Mouse (Mus musculus) heart, embryonic 14.5 days (tissue): ENCODE data around the gene Ccdc130. TPM values are rescaled to one million over a fixed set of nuclear protein-coding genes. Genes with fewer than 3 reads are reported as not detected.

Experiments
- ATAC-seq: fragments of 200-750 bp; cut with Nextera tagmentation; 2 replicates; pipeline ENCODE4 v1.8.0; 2017; ENCODE audit warnings: low read depth, moderate TSS enrichment; ENCODE audit not compliant: insufficient number of reproducible peaks, insufficient read depth, low FRiP score
- H3K27ac ChIP-seq, 2 experiments: fragments of 200-500 bp in 1 of 2; fragments of 300-500 bp in 1 of 2; sonication (generic) in 1 of 2; replicated peaks in 1 of 2; 2 replicates each; pipeline ENCODE4 v1.5.1; 2012 to 2014; ENCODE audit warnings: low read depth in 2 of 2, low read length in 2 of 2, control low read depth in 1 of 2, mild to moderate bottlenecking in 1 of 2, mixed read lengths in 1 of 2; ENCODE audit not compliant: control insufficient read depth in 1 of 2, insufficient read depth in 1 of 2
- H3K27me3 ChIP-seq: fragments of 300-500 bp; sonication (generic); 2 replicates; pipeline ENCODE4 v1.6.1; 2014; ENCODE audit warnings: mild to moderate bottlenecking, low read length, control low read depth; ENCODE audit not compliant: control insufficient read depth, insufficient read depth
- H3K36me3 ChIP-seq: fragments of 300-500 bp; sonication (generic); 2 replicates; pipeline ENCODE4 v1.6.1; 2014; ENCODE audit warnings: mild to moderate bottlenecking, control low read depth, low read length, mixed read lengths; ENCODE audit not compliant: control insufficient read depth, insufficient read depth
- H3K4me1 ChIP-seq, 2 experiments: fragments of 200-500 bp in 1 of 2; fragments of 300-500 bp in 1 of 2; sonication (generic) in 1 of 2; 2 replicates each; pipeline ENCODE4 v1.6.1; 2012 to 2014; ENCODE audit warnings: low read length in 2 of 2, control low read depth in 1 of 2, mixed read lengths in 1 of 2; ENCODE audit not compliant: control insufficient read depth in 2 of 2, insufficient read depth in 2 of 2
- H3K4me2 ChIP-seq: fragments of 300-500 bp; sonication (generic); 2 replicates; pipeline ENCODE4 v1.6.1; 2014; ENCODE audit warnings: mild to moderate bottlenecking, low read length
- H3K4me3 ChIP-seq, 2 experiments: fragments of 200-500 bp in 1 of 2; fragments of 300-500 bp in 1 of 2; sonication (generic) in 1 of 2; 2 replicates each; pipeline ENCODE4 v1.5.1; 2012 to 2014; ENCODE audit warnings: low read length in 2 of 2, mild to moderate bottlenecking in 2 of 2, control low read depth in 1 of 2, low read depth in 1 of 2, moderate library complexity in 1 of 2; ENCODE audit not compliant: control insufficient read depth in 1 of 2, insufficient read depth in 1 of 2
- H3K9ac ChIP-seq: fragments of 300-500 bp; sonication (generic); 2 replicates; pipeline ENCODE4 v1.6.1; 2014; ENCODE audit warnings: mild to moderate bottlenecking, low read length
- H3K9me3 ChIP-seq: fragments of 300-500 bp; sonication (generic); 2 replicates; pipeline ENCODE4 v1.6.1; 2016; ENCODE audit warnings: low read length, control low read depth; ENCODE audit not compliant: control insufficient read depth
- WGBS: fragments of 180-500 bp; shearing (Covaris S2); extraction: QIAGEN DNeasy Blood & Tissue Kit; methylation state at CpG from one replicate; pipeline ENCODE4 v1.1.7; 2014; 5-methylcytosine and 5-hydroxymethylcytosine counted together
- polyA plus RNA-seq: library from polyadenylated mRNA; unstranded; fragments of >200 nt; fragmentation: Nextera tagmentation; extraction: Ambion mirVana; gene quantifications from 2 replicates; pipeline ENCODE4 v1.2.1, GENCODE M21; 2014

Gene Ccdc130
- polyA plus RNA-seq: 17.5 and 20.8 TPM in 2 replicates

- Histone ChIP-seq H3K27me3 (no peaks in the 10 kb centered on the region), H3K4me2 (peak within 1 kb of the TSS; percentile 94), H3K27ac (peak within 1 kb of the TSS in 1 of 2 experiments; percentile 57; a peak in 1 of 4 replicates), H3K9me3 (no peaks in the 10 kb centered on the region), H3K36me3 (peaks cover 22% of the 10 kb centered on the region), H3K4me1 (peaks cover 0 to 11% of the 10 kb centered on the region in 2 experiments; a peak in 2 of 4 replicates), H3K4me3 (peak within 1 kb of the TSS; percentile 70 to 89), H3K9ac (peak within 1 kb of the TSS; percentile 93)
- ATAC-seq: peak; percentile 99
- under 1% methylated on average over 44 of the region's 44 CpGs for WGBS
These were observed at the start of gene Ccdc130 for GRCm38 (mm10) chr8:84269950-84270773. Gene Ccdc130, minus strand, starts transcription at chr8:84270380.

- 64% methylated on average over 3 of the region's 3 CpGs for WGBS
- no peaks in the 10 kb centered on the region for H3K9me3 ChIP-seq
- no peaks in the 10 kb centered on the region for H3K27me3 ChIP-seq
- H3K4me3 ChIP-seq: no peak overlapping the region
- H3K27ac ChIP-seq: no peak overlapping the region
- no peak for ATAC-seq
- no peak overlapping the region for H3K9ac ChIP-seq
- H3K36me3 ChIP-seq: no peaks in the 10 kb centered on the region
- H3K4me1 ChIP-seq: peaks cover 5 to 11% of the 10 kb centered on the region in 2 experiments
- no peak overlapping the region for H3K4me2 ChIP-seq
These were observed 38.2 kb upstream of the Ccdc130 start for GRCm38 (mm10) chr8:84308376-84308775.

- H3K4me2 ChIP-seq: no peak overlapping the region
These were observed 33.8 kb upstream of the Ccdc130 start for GRCm38 (mm10) chr8:84303951-84304350.

GRCm38 (mm10) chr8:84297029-84297785 is 27.0 kb upstream of the Ccdc130 start:
- no peak overlapping the region for H3K4me3 ChIP-seq
- H3K9ac ChIP-seq: no peak overlapping the region
- ATAC-seq: no peak
- 0 out of 2 replicates have a peak, but pooled peaks cover 3% of the 10 kb centered on the region for H3K27me3 ChIP-seq
- 65% methylated on average over 5 of the region's 5 CpGs for WGBS
- no peaks in the 10 kb centered on the region for H3K4me1 ChIP-seq
- H3K36me3 ChIP-seq: no peaks in the 10 kb centered on the region
- no peak overlapping the region for H3K4me2 ChIP-seq
- peaks cover 7% of the 10 kb centered on the region for H3K9me3 ChIP-seq
- no peak overlapping the region for H3K27ac ChIP-seq

More at GRCm38 (mm10) chr8:84303951-84304350, 33.8 kb upstream of the Ccdc130 start:
- Histone ChIP-seq H3K9me3 (peaks cover 7% of the 10 kb centered on the region), H3K27ac (peak overlapping the region; percentile 0 to 37; a peak in 1 of 4 replicates), H3K4me3 (no peak overlapping the region), H3K36me3 (no peaks in the 10 kb centered on the region), H3K27me3 (no peaks in the 10 kb centered on the region), H3K4me1 (peaks cover 5 to 11% of the 10 kb centered on the region in 2 experiments), H3K9ac (no peak overlapping the region)
- no peak for ATAC-seq
- 25% methylated on average over 2 of the region's 2 CpGs for WGBS

GRCm38 (mm10) chr8:84291688-84292087 is 21.5 kb upstream of the Ccdc130 start:
- Histone ChIP-seq H3K27me3 (no peaks in the 10 kb centered on the region), H3K4me3 (no peak overlapping the region), H3K4me1 (no peaks in the 10 kb centered on the region), H3K27ac (no peak overlapping the region), H3K4me2 (no peak overlapping the region), H3K9ac (no peak overlapping the region), H3K36me3 (no peaks in the 10 kb centered on the region), H3K9me3 (no peaks in the 10 kb centered on the region)
- WGBS: 25% methylated on average over 8 of the region's 8 CpGs
- ATAC-seq: no peak

- H3K9ac ChIP-seq: no peak overlapping the region
- no peaks in the 10 kb centered on the region for H3K36me3 ChIP-seq
- H3K27me3 ChIP-seq: no peaks in the 10 kb centered on the region
- H3K4me1 ChIP-seq: no peaks in the 10 kb centered on the region
- 66% methylated on average over 5 of the region's 5 CpGs for WGBS
- no peak overlapping the region for H3K4me3 ChIP-seq
- no peak overlapping the region for H3K4me2 ChIP-seq
- no peak for ATAC-seq
- H3K9me3 ChIP-seq: no peaks in the 10 kb centered on the region
- no peak overlapping the region for H3K27ac ChIP-seq
These were observed 20.9 kb upstream of the Ccdc130 start for GRCm38 (mm10) chr8:84291086-84291485.

- Histone ChIP-seq H3K27ac (no peak overlapping the region), H3K27me3 (no peaks in the 10 kb centered on the region), H3K4me2 (no peak overlapping the region), H3K9me3 (no peaks in the 10 kb centered on the region), H3K4me1 (peaks cover 2 to 3% of the 10 kb centered on the region in 2 experiments; a peak in 1 of 4 replicates), H3K36me3 (no peaks in the 10 kb centered on the region), H3K9ac (no peak overlapping the region), H3K4me3 (no peak overlapping the region)
- 53% methylated on average over 2 of the region's 2 CpGs for WGBS
- ATAC-seq: no peak
These were observed 18.7 kb upstream of the Ccdc130 start for GRCm38 (mm10) chr8:84288892-84289291.
